In genomic region chr6:88703731-88704130, GRCm38 (mm10) we compare ENCODE assay signal across 25 mouse cellular contexts. TPM values are rescaled to one million over a fixed set of nuclear protein-coding genes. Genes with fewer than 3 reads are reported as not detected.
DNase-seq lines count a peak whose midpoint lies in the region; ATAC-seq and TF ChIP-seq lines count a peak whose summit lies in the region.
"Had no signal": no experiment of that assay in that cellular context is flagged by ENCODE, and none has a peak within 500 bp of the region (broad histone marks: within the 10 kb centered on the region; RNA-seq: fewer than 3 reads in every experiment).

No protein-coding gene starts in this region.

- ATAC-seq in embryonic facial prominence, embryonic 13.5 days (ENCODE audit: insufficient number of reproducible peaks, insufficient read depth, low FRiP score, low TSS enrichment, low read depth) = no peak
- peak; percentile 73 for ATAC-seq in kidney, embryonic 14.5 days (ENCODE audit: low FRiP score, low TSS enrichment)
- peak; percentile 76 for ATAC-seq in kidney, embryonic 16.5 days (ENCODE audit: low FRiP score, low TSS enrichment)
- ATAC-seq: activated CD4-positive, CD25-positive, alpha-beta regulatory T cell, adult 4 months; CD4-positive, CD25-positive, alpha-beta regulatory T cell, adult 4 months; forebrain, embryonic 15.5 days; Patski had no signal

- H3K9me3 ChIP-seq in embryonic facial prominence, embryonic 13.5 days = no peaks in the 10 kb centered on the region
- H3K9me3 ChIP-seq in embryonic facial prominence, embryonic 10.5 days = no peaks in the 10 kb centered on the region
- H3K9me3 ChIP-seq in kidney, embryonic 14.5 days (ENCODE audit: control insufficient read depth, low read length) = no peaks in the 10 kb centered on the region
- no peaks in the 10 kb centered on the region for H3K9me3 ChIP-seq in kidney, embryonic 16.5 days (ENCODE audit: low read length)
- H3K9me3 ChIP-seq: forebrain, embryonic 10.5 days; forebrain, embryonic 12.5 days; forebrain, embryonic 15.5 days; G1E had no signal

- no peak for DNase-seq in embryonic facial prominence, embryonic 10.5 days (ENCODE audit: low spot score)
- no peak for DNase-seq in kidney, postnatal 36 days
- no peak for DNase-seq in kidney, postnatal 14 days
- no peak for DNase-seq in layer of hippocampus, adult 2 months (ENCODE audit: low spot score in 2 of 2)
- DNase-seq in layer of hippocampus, adult 9-11 months = no peak
- DNase-seq: adrenal gland, adult 8-10 months; adrenal gland, postnatal 14 days; adrenal gland, postnatal 36 days; B cell, adult 2 months; cerebellum, adult 11-12 months; cerebellum, adult 2 months; cerebellum, adult 9-10 months; cerebellum, postnatal 25 days had no signal

- H3K4me1 ChIP-seq in embryonic facial prominence, embryonic 13.5 days = peaks cover 6% of the 10 kb centered on the region; the same call in 1 of the 2 replicates
- no peaks in the 10 kb centered on the region for H3K4me1 ChIP-seq in embryonic facial prominence, embryonic 10.5 days
- H3K4me1 ChIP-seq in kidney, embryonic 14.5 days (ENCODE audit: control insufficient read depth, insufficient read depth, low read length) = no peaks in the 10 kb centered on the region
- H3K4me1 ChIP-seq in kidney, embryonic 16.5 days (ENCODE audit: insufficient read depth, low read length) = no peaks in the 10 kb centered on the region
- H3K4me1 ChIP-seq: forebrain, embryonic 12.5 days had no signal

- 76% methylated on average over 5 of the region's 5 CpGs for WGBS in embryonic facial prominence, embryonic 13.5 days
- 81% methylated on average over 5 of the region's 5 CpGs for WGBS in embryonic facial prominence, embryonic 10.5 days
- WGBS in kidney, embryonic 14.5 days = 56% methylated on average over 5 of the region's 5 CpGs
- 46% methylated on average over 5 of the region's 5 CpGs for WGBS in kidney, embryonic 16.5 days

- no peak overlapping the region for H3K4me3 ChIP-seq in embryonic facial prominence, embryonic 13.5 days
- no peak overlapping the region for H3K4me3 ChIP-seq in embryonic facial prominence, embryonic 10.5 days
- H3K4me3 ChIP-seq in kidney, embryonic 14.5 days (ENCODE audit: low read length) = no peak overlapping the region
- H3K4me3 ChIP-seq in kidney, embryonic 16.5 days (ENCODE audit: low read length) = no peak overlapping the region
- H3K4me3 ChIP-seq in layer of hippocampus, adult 2 months = no peak overlapping the region
- H3K4me3 ChIP-seq: erythroblast, embryonic 14.5 days; forebrain, embryonic 10.5 days; forebrain, embryonic 12.5 days; forebrain, embryonic 15.5 days had no signal

- H3K9ac ChIP-seq in embryonic facial prominence, embryonic 13.5 days = 0 out of 2 replicates have a peak overlapping the region, but pooled peaks have one; percentile 11
- H3K9ac ChIP-seq in kidney, embryonic 14.5 days (ENCODE audit: low read depth, low read length) = no peak overlapping the region
- H3K9ac ChIP-seq in kidney, embryonic 16.5 days (replicated peaks; ENCODE audit: low read length) = no peak overlapping the region
- H3K9ac ChIP-seq: forebrain, embryonic 12.5 days; forebrain, embryonic 15.5 days had no signal

- TF ChIP-seq CTCF in layer of hippocampus, adult 2 months (conservative IDR thresholded peaks at IDR 0.05) = no peak

- no peaks in the 10 kb centered on the region for H3K27me3 ChIP-seq in embryonic facial prominence, embryonic 13.5 days
- no peaks in the 10 kb centered on the region for H3K27me3 ChIP-seq in embryonic facial prominence, embryonic 10.5 days (replicated peaks; ENCODE audit: low read depth, poor library complexity, severe bottlenecking)
- no peaks in the 10 kb centered on the region for H3K27me3 ChIP-seq in kidney, embryonic 14.5 days (ENCODE audit: control insufficient read depth, insufficient read depth, low read length)
- H3K27me3 ChIP-seq in kidney, embryonic 16.5 days (ENCODE audit: insufficient read depth, low read length) = no peaks in the 10 kb centered on the region
- H3K27me3 ChIP-seq: CH12.LX; forebrain, embryonic 12.5 days; forebrain, embryonic 15.5 days; Patski had no signal

- H3K27ac ChIP-seq in embryonic facial prominence, embryonic 13.5 days = no peak overlapping the region
- H3K27ac ChIP-seq in embryonic facial prominence, embryonic 10.5 days (replicated peaks) = no peak overlapping the region
- no peak overlapping the region for H3K27ac ChIP-seq in kidney, embryonic 14.5 days (ENCODE audit: low read depth, low read length)
- H3K27ac ChIP-seq in kidney, embryonic 16.5 days (ENCODE audit: low read length) = no peak overlapping the region
- H3K27ac ChIP-seq in layer of hippocampus, adult 2 months = 0 out of 2 replicates have a peak overlapping the region, but pooled peaks have one; percentile 48
- H3K27ac ChIP-seq: forebrain, embryonic 10.5 days; forebrain, embryonic 12.5 days; forebrain, embryonic 15.5 days had no signal

- no peaks in the 10 kb centered on the region for H3K36me3 ChIP-seq in embryonic facial prominence, embryonic 13.5 days
- no peaks in the 10 kb centered on the region for H3K36me3 ChIP-seq in embryonic facial prominence, embryonic 10.5 days (replicated peaks)
- H3K36me3 ChIP-seq in kidney, embryonic 14.5 days (ENCODE audit: control insufficient read depth, insufficient read depth, low read length) = no peaks in the 10 kb centered on the region
- H3K36me3 ChIP-seq in kidney, embryonic 16.5 days (ENCODE audit: insufficient read depth, low read length) = no peaks in the 10 kb centered on the region
- H3K36me3 ChIP-seq: forebrain, embryonic 10.5 days; forebrain, embryonic 12.5 days; forebrain, embryonic 15.5 days; G1E had no signal

- no peak overlapping the region for H3K4me2 ChIP-seq in embryonic facial prominence, embryonic 13.5 days
- H3K4me2 ChIP-seq in kidney, embryonic 14.5 days (replicated peaks; ENCODE audit: low read depth, low read length) = no peak overlapping the region
- no peak overlapping the region for H3K4me2 ChIP-seq in kidney, embryonic 16.5 days (replicated peaks; ENCODE audit: low read depth, low read length)
- H3K4me2 ChIP-seq: forebrain, embryonic 12.5 days; forebrain, embryonic 15.5 days had no signal

RNA-seq across cellular contexts. Expression of gene Mgll, which starts 20.5 kb away (rescaled TPM):
- polyA plus RNA-seq in embryonic facial prominence, embryonic 13.5 days (2015; fragmentation: Nextera tagmentation; extraction: Ambion mirVana) = 19.1 and 19.7 TPM in 2 replicates
- 6.2 and 6.6 TPM in 2 replicates for polyA plus RNA-seq in embryonic facial prominence, embryonic 10.5 days (2016; fragmentation: Nextera tagmentation; extraction: Ambion mirVana)
- 22.8 and 29.9 TPM in 2 replicates for polyA plus RNA-seq in kidney, embryonic 14.5 days (2014; fragmentation: Nextera tagmentation; extraction: Ambion mirVana)
- 40.2 and 48.0 TPM in 2 replicates for polyA plus RNA-seq in kidney, embryonic 16.5 days (2015; fragmentation: Nextera tagmentation; extraction: Ambion mirVana)
- total RNA-seq in layer of hippocampus, adult 2 months (2021) = 100 to 1,000 TPM; 178 to 182 TPM
